Mouse (Mus musculus): ENCODE results near the gene Bckdhb. TPM values are rescaled to one million over a fixed set of nuclear protein-coding genes. Genes with fewer than 3 reads are reported as not detected.
"Not testable (repeated sequence)": the region's sequence is repeated elsewhere in the genome, so short reads cannot be mapped to it uniquely, and the experiment has no call there.

Gene Bckdhb
- total RNA-seq, 2 experiments from 2014 or later: 29.8 to 34.7 TPM

DNA sequence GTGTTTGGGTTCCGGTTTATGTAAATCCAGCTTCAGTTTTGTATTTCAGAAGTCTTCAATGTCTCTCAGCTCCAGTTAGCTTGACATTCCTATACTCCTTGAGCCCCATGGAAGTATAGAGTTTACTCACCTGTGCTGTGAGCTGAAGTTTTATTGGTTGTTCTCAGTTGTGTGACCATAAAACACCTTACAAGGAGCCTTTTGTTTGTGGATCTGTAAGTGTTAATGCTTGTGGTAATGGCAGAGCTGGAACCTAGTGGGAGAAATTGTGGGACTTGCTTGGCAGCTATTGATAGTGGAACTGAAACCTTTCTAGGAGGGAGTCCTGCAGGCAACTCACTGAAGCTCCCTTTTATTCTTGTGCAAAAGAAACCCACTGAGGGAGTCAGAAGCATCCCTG, 112.3 kb downstream of the Bckdhb start:
- intact Hi-C loops (cut with DNase I): no loop called here
- no peak for DNase-seq (ENCODE audit: extremely low spot score in 1 of 2, low spot score in 2 of 2)

DNA sequence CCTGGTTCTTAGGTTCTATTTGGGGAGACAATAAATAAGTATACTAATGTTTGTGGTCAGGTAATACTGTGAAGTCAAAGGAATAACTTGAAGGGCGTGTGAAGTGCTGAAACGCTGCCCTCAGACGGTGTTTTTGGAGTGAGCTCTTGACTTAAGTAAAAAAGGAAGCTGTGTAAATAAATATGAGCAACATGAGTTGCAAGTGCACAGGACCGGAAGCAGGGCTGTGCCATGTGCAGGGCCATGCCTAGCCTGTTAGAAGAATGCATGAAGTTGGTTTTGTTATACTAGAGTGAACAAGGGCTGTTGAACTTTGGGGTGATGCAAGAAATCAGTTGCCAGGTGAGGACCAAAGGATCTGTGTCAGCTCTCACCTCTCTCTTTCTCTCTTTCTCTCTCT, 114.0 kb downstream of the Bckdhb start:
- intact Hi-C loops (cut with DNase I): no loop called here
- DNase-seq (ENCODE audit: extremely low spot score in 1 of 2, low spot score in 2 of 2): no peak

DNA sequence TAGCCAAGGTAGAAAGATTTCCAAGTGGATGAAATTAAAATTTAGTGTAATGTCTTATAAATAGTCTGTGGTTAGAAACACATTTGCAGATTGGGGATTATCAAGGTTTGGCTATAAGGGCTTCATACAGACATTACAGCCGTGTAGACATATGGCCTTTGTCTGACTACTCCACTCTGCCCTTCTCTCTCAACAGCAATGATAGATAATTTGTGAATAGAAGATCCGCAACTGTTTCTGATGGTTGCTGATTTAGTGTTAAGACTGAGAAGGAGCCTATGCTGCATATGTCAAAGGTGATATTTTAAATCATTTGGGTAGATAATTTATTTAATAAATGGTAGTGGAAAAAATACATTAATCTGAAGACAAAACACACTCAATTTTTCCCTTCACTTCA, 115.4 kb downstream of the Bckdhb start:
- DNase-seq (ENCODE audit: extremely low spot score in 1 of 2, low spot score in 2 of 2): no peak
- intact Hi-C loops (cut with DNase I): no loop called here

DNA sequence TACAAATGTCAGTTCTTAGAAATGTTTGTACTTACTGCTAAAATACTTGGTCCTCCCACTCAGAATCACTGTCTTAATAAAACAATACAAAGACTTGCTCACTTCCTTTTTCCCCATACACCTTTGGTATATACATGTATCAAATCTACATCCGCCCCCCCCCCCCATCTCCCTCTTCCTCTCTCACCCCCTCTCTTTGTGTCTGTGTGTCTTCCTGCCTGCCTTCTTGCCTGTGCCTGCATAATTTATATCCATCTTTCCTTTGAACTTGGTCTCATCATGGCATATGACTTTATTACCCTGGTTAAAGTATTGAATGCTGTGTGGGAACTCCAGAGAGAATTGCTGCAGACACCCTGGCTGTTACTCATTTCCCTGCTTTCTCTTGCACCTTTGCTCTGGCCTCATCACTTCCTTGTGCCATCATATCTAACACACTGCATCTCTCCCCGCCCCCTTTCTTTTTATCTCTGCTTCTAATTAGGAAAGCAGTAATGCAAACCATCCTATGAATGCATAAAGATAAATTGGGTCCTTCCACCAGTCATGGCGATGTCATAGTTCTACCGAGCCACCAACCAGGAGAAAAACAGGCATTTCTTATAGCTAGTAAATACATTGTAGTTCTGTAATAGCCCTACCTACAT, 116.8 kb downstream of the Bckdhb start:
- no peak for DNase-seq (ENCODE audit: extremely low spot score in 1 of 2, low spot score in 2 of 2)
- intact Hi-C loops (cut with DNase I): no loop called here

DNA sequence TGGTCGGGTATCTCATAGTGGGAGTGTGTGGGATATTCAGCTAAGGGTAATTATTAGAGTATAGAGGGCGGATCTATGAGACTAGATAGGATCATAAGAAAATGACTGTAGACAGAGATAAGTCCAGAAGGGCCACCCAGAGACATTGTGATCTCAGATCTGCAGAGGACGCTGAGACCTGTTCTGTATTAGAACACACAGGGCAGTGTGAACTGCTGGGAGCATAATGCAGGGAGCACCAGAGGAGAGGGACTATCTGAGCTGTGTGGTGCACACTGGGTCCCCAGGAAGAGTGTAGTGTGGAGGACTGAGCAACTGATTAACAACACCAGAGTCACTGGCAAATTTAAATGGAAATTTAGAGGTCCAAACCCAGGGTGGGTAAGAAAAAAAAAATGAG, 117.6 kb downstream of the Bckdhb start:
- intact Hi-C loops (cut with DNase I): no loop called here
- DNase-seq (ENCODE audit: extremely low spot score in 1 of 2, low spot score in 2 of 2): no peak

DNA sequence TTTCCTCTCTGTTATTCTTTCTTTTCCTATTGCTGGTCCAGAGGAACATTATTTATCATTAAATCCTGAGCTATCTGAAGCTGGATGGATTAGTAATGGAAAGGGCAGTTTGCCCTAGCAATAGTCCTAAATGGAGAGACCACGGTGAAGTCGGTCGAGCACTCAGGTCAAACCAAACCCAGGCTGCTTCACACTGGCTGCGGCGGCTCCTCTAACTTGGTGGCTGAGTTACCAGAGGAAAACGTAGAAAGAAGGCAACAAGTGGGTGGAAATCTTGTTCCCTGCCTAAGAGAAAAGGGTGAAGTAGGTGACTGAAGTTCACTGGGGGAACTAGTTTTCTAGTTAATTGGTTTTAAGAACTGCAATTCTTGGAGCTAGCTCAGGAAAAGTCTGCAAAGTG, 119.2 kb downstream of the Bckdhb start:
- intact Hi-C loops (cut with DNase I): no loop called here
- DNase-seq (ENCODE audit: extremely low spot score in 1 of 2, low spot score in 2 of 2): no peak

DNA sequence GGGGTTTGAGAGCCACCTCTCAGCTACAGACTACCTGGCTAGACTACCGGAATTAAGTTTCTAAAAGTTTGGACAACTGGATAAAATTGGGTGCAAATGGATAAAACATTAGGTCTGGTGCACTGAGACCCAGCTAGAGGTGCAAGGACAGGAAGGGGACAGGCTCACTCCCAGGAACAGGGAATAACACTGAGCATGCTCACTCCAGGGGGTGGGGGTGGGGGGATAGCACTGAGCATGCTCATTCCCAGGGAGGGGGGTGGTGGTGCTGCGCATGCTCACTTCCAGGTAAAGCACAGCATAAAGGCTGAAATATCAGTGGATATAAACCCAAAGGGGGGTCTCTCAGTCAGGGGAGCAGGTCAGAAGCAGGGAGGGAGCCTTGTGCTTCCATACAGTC, 120.7 kb downstream of the Bckdhb start:
- intact Hi-C loops (cut with DNase I): no loop called here
- DNase-seq (ENCODE audit: extremely low spot score in 1 of 2, low spot score in 2 of 2): no peak

DNA sequence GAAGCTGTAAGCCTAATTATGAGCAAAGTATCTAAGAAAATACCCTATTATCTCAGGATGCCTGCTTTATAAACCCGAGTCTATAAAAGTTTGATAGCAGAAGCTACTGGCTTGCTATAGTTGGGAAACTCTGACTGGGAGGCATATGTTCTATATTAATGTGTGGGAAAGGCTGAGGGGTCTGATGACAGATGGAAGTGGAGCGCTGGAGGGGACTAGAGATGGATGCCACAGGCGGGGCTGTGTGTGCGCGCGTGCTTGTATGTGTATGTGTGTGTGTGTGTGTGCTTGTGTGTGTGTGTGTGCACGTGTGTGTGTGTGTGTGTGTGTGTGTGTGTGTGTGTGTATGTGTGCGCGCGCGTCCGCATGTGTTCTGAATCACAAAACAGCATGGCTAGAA, 121.4 kb downstream of the Bckdhb start:
- intact Hi-C loops (cut with DNase I): no loop called here
- no peak for DNase-seq (ENCODE audit: extremely low spot score in 1 of 2, low spot score in 2 of 2)

DNA sequence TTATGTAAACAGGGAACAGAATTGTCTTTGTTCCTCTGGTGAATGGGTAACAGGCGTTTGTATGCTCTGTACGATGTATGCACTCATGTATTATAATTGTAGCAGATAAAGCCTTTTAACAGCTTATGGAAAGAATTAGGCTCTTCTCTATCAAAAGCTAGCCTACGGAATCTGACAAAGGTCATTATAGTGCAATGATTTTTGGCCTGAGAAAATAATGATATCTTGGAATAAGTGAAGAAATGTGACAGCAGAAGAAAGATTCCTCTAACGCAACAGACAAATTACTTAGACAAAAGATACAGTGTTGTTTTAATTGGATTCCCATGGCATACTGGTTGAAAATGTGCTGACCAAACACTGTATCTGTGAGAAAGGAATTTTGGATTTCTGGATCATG, 122.0 kb downstream of the Bckdhb start:
- DNase-seq (ENCODE audit: extremely low spot score in 1 of 2, low spot score in 2 of 2): no peak
- intact Hi-C loops (cut with DNase I): no loop called here

DNA sequence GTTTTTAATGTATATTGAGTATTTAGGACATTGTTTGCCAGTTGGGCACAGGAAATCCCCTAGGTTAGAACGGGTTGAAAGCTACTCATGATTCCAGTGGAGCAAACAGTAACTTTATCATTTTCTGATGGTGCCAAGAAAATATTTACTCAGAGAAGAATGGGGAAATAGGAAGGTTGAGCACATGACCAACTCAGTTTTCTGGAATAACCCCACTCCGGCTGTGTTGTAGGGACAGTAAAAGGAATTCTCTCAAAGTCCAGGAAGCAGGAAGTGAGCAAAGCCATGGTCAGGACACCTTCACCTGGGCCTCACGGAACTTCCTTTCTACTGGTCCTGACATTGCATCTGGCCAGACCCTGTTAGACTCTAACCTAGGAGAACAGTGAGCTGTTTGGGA, 122.5 kb downstream of the Bckdhb start:
- DNase-seq (ENCODE audit: extremely low spot score in 1 of 2, low spot score in 2 of 2): no peak
- intact Hi-C loops (cut with DNase I): no loop called here

DNA sequence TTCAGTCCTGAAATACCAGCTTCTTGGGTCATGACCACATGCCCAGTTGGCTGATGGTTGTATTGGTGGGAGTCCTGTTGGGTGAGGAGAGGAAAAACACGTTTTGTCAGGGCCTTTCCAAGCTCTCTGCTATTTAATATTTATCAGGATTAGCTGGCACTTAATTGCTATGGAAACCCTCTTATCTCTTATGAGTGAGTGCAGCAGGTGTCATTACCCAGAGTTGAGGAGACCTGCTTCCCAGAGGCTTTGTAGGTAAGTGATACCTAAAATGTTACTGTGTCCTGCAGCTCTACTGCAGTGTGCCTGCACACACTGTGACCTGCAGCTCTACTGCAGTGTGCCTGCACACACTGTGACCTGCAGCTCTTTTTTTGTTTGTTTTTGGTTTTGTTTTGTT, 124.2 kb downstream of the Bckdhb start:
- intact Hi-C loops (cut with DNase I): no loop called here
- no peak for DNase-seq (ENCODE audit: extremely low spot score in 1 of 2, low spot score in 2 of 2)

DNA sequence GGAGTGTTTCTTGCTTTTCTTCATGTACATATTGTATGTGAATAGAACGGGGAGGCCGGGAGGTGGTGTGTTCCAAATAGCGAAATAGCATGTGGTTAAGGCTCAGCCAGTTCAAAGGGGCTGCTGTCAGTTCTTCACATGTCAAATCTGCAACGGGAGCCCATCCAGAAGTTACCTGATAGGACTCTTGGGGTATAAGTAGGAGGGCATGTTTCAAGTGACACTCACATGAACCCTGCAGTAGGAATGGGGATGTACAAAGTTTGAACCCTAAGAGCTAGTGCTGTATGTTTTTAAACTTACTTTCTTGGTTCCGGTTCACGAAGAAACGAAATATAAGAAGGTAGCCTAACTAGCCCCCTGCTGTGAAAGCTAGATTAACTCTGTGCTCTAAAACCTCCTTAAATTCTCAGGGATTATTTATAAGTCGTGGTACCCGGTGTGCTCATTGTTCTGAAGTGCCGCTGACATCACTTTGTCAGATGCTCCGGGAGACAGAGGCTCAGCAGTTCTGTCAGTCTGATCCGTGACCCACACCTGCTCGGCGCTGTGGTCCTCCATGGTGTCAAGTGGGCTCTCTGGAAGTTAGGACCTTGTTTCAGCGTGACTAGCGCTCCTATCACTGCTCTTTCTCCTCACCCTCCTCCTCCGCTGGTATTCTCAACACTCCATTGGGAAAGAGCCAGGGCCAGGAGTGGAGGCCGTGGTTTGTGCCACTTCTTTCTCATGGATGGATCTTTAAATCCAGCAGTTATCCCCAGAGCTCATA, 126.1 kb downstream of the Bckdhb start:
- intact Hi-C loops (cut with DNase I): no loop called here
- DNase-seq (ENCODE audit: extremely low spot score in 1 of 2, low spot score in 2 of 2): no peak

DNA sequence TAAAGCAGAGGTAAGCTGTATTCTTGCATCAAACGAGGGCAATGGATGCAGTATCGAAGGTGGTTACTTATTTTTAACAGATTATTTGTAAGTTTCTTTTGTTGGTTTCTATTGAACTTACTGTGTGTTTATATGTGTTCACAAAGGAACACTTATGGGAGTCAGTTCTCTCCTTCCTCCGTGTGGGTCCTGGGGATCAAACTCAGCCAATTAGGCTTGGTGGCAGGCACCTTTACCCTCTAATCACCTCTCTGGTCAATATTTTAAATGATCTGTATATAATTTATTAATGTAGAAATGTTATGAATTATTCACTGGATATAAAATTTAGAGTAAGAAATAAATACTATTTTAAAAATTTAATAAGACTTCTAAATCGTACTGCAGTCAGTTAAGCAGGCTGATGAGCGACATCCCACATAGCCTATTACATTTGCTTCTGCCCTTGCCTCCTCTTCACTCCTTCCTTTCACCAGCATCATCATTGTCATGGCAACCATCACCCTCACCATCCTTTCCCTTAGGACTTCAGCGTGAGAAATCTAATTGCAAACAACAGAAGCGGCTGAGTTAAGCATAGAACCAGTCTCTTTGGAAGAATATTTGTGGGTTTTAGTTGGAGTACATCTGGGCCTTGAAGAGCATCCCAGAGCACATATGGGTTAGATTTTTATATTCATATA, 130.3 kb downstream of the Bckdhb start:
- intact Hi-C loops (cut with DNase I): no loop called here
- no peak for DNase-seq (ENCODE audit: extremely low spot score in 1 of 2, low spot score in 2 of 2)

DNA sequence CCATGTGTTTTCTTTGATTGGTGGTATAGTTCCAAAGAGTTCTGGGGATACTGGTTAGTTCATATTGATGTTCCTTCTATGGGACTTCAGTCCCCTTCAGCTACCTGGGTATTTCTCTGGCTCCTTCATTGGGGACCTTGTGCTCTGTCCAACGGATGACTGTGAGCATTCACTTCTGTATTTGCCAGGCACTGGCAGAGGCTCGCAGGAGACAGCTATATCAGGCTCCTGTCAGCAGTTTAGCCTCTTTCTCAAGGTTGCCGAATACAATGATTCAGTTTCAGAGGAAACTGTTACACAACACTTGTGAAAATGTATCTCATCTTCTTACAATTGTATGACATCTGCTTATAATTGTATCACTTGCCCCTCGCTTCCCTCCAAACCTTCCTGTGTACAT, 135.8 kb downstream of the Bckdhb start:
- intact Hi-C loops (cut with DNase I): not testable (repeated sequence)

DNA sequence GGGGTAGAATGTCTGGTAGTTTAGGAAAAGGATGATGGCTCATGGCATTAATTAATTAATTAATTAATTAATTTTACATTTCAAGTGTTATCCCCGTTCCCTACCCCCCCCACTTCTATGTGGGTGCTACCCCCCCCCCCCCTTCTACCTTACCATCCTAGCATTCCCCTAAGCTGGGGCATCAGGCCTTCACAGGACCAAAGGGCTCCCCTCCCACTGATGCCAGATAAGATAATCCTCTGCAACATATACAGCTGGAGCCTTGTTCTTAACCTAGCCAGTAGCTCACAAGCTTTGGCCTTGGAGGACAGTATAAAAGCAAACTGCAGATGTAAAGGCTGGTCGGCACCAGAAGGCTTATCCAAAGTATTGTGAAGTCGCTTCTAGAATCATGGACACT, 138.7 kb downstream of the Bckdhb start:
- intact Hi-C loops (cut with DNase I): no loop called here

More for the DNA sequence above, 135.8 kb downstream of the Bckdhb start:
- DNase-seq (ENCODE audit: extremely low spot score in 1 of 2, low spot score in 2 of 2): not testable (repeated sequence)

DNA sequence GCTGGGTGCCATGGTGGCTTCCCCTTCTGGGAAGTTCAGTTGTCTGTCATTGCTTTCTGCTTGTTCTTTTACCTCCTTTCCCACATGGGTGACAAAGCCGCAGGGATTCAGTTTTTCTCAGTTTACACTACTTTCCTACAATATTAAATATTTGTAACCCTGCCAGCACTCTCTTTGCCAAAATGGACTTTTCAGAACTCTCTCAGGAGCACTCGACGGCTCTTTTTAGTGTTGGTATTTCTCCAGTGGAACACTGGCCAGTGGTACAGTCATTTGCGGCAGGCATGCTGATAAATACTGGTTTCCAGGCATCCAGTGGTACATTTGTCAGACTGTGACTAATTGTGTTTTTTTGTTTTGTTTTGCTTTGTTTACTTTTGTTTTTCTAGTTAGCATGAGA, 139.2 kb downstream of the Bckdhb start:
- intact Hi-C loops (cut with DNase I): no loop called here
- no peak for DNase-seq (ENCODE audit: extremely low spot score in 1 of 2, low spot score in 2 of 2)

More for the DNA sequence above, 138.7 kb downstream of the Bckdhb start:
- DNase-seq (ENCODE audit: extremely low spot score in 1 of 2, low spot score in 2 of 2): no peak

DNA sequence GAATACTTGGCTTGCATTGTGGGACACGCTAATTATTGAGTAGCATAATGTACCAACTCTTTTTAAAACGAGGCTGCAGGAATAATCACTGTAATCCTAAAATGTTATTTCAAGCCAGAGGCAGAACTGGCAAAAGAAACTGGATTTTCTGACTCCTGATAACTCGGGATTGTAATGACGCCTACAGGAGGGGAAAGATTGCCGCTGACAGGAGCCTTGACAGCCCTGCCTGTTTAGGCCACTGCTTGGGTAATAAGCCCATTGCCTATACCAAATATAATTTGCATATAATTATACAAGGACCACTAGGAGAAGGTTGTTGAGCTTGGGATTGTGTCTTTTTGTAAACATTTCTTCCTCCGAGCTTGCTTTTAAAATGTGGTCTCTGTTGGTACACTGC, 145.3 kb downstream of the Bckdhb start:
- DNase-seq (ENCODE audit: extremely low spot score in 1 of 2, low spot score in 2 of 2): no peak
- intact Hi-C loops (cut with DNase I): no loop called here

DNA sequence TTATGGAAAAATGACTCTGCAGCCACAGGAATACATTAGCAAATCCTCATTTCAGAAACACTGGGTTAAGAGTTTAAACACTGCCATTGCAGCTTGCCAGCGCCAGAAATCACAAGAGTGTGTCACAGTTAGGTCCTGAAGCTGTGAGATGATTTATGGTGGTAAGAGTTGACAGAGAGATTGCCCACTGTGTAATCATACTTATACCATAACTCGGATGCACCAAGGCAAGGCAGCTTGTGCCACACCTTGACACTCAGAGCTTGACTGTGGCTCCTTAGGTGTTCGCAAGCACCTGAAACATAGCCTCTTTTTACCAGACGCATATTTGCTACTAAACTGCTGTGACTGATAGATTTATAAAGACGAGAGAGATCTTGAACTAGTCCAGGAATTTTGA, 145.8 kb downstream of the Bckdhb start:
- intact Hi-C loops (cut with DNase I): no loop called here
- DNase-seq (ENCODE audit: extremely low spot score in 1 of 2, low spot score in 2 of 2): no peak

DNA sequence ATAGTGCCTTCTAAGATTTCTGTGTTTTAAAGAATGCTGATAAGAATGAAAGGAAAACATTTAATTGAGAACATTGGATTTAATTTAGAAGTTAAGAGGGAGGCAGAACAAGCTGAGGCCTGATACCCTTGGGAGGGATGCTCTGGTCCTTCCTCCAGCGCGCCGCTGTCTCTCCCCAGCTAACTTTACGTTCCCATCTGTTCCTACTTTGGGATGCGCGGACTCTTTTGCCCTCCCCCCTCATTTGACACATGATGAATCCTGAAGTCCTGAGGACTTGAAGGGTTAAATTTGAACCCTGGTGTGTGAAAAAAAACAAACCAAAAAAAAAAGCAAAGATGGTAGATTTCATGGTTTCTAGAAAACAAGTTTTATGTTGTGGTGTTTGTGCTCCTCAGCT, 147.6 kb downstream of the Bckdhb start:
- no peak for DNase-seq (ENCODE audit: extremely low spot score in 1 of 2, low spot score in 2 of 2)
- intact Hi-C loops (cut with DNase I): no loop called here

DNA sequence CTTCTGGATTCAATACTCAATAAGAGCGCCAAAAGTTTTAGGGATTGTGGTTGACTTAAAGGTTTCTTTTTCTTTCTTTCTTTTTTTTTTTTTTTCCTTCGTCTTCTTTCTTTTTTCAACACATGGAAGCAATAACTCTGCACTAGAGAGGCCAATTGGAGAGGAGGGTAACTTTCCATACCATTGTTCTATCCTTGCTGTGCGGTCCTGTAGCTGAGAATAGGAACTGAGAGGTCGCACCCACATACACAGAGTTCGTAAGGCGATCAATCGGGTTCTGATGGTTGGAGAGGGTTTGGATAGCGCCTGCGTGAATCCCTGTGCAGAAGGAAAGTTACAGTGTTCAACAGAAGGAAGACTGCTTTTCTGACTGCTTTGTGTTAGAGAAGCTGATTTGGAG, 148.3 kb downstream of the Bckdhb start:
- intact Hi-C loops (cut with DNase I): no loop called here
- no peak for DNase-seq (ENCODE audit: extremely low spot score in 1 of 2, low spot score in 2 of 2)

Measured in left cerebral cortex, postnatal 10 days (tissue).